ENCODE assay signal across 28 mouse cellular contexts in the genomic region with DNA sequence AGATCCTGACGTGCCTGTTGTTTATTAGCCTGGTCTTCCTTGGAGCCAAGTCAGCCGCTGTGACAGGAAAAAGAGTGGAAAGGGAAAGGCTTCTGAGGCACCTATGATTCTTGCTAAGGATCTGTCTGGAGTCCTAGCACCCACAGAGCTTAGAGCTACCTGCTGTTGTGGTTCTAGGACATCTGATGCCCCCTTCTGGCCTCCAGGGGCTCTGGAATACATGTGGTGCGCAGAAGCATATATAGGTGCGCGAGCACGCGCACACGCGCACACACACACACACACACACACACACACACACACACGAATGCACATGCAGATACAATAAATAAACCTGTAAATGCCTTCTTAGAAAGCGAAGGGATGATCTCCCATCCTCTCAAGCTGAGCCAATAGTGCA. TPM values are rescaled to one million over a fixed set of nuclear protein-coding genes. Genes with fewer than 3 reads are reported as not detected.
A peak's percentile ranks its signal among the peaks of the same experiment; 100 is the strongest.
DNase-seq lines count a peak whose midpoint lies in the region; ATAC-seq and TF ChIP-seq lines count a peak whose summit lies in the region.
"Had no signal": no experiment of that assay in that cellular context is flagged by ENCODE, and none has a peak within 500 bp of the region (broad histone marks: within the 10 kb centered on the region; RNA-seq: fewer than 3 reads in every experiment).

No protein-coding gene starts in this region.

- H3K27ac ChIP-seq in liver, embryonic 14.5 days, result no peak overlapping the region
- no peak overlapping the region for H3K27ac ChIP-seq in forebrain, embryonic 16.5 days (ENCODE audit: low read length)
- H3K27ac ChIP-seq: forebrain, embryonic 13.5 days; hindbrain, embryonic 14.5 days; kidney, embryonic 15.5 days; layer of hippocampus, adult 2 months; liver, embryonic 15.5 days; lung, embryonic 15.5 days; neural tube, embryonic 12.5 days had no signal

- no peaks in the 10 kb centered on the region for H3K27me3 ChIP-seq in liver, embryonic 14.5 days (ENCODE audit: control insufficient read depth, insufficient read depth, low read length)
- no peaks in the 10 kb centered on the region for H3K27me3 ChIP-seq in forebrain, embryonic 16.5 days (replicated peaks; ENCODE audit: control insufficient read depth, insufficient read depth, low read length)
- H3K27me3 ChIP-seq: forebrain, embryonic 13.5 days; kidney, embryonic 15.5 days; liver, embryonic 15.5 days; lung, embryonic 15.5 days; neural tube, embryonic 12.5 days had no signal

- no peaks in the 10 kb centered on the region for H3K4me1 ChIP-seq in liver, embryonic 14.5 days (replicated peaks; ENCODE audit: control insufficient read depth in 2 of 2, insufficient read depth in 2 of 2, low read length in 1 of 2)
- no peaks in the 10 kb centered on the region for H3K4me1 ChIP-seq in forebrain, embryonic 16.5 days (replicated peaks; ENCODE audit: control insufficient read depth, insufficient read depth, low read length)
- H3K4me1 ChIP-seq: forebrain, embryonic 13.5 days; kidney, embryonic 15.5 days; liver, embryonic 15.5 days; lung, embryonic 15.5 days; neural tube, embryonic 12.5 days had no signal

- ATAC-seq in liver, embryonic 14.5 days (ENCODE audit: insufficient read depth), result no peak
- ATAC-seq in forebrain, embryonic 16.5 days, result no peak
- ATAC-seq: forebrain, embryonic 13.5 days; inflammation-experienced regulatory T-cells, adult 6 months had no signal

- H3K9ac ChIP-seq in liver, embryonic 14.5 days (replicated peaks), result no peak overlapping the region
- no peak overlapping the region for H3K9ac ChIP-seq in forebrain, embryonic 16.5 days (replicated peaks; ENCODE audit: low read depth, low read length)
- H3K9ac ChIP-seq: forebrain, embryonic 13.5 days; hindbrain, embryonic 14.5 days; kidney, embryonic 15.5 days; liver, embryonic 15.5 days; lung, embryonic 15.5 days; neural tube, embryonic 12.5 days had no signal

- no peaks in the 10 kb centered on the region for H3K36me3 ChIP-seq in liver, embryonic 14.5 days (replicated peaks; ENCODE audit: control insufficient read depth, insufficient read depth, low read depth)
- no peaks in the 10 kb centered on the region for H3K36me3 ChIP-seq in forebrain, embryonic 16.5 days (ENCODE audit: control insufficient read depth, insufficient read depth)
- H3K36me3 ChIP-seq: kidney, embryonic 15.5 days; liver, embryonic 15.5 days; lung, embryonic 15.5 days; neural tube, embryonic 12.5 days had no signal

- no peaks in the 10 kb centered on the region for H3K9me3 ChIP-seq in liver, embryonic 14.5 days (ENCODE audit: control insufficient read depth, low read length)
- H3K9me3 ChIP-seq in forebrain, embryonic 16.5 days (ENCODE audit: control insufficient read depth, low read length), result no peaks in the 10 kb centered on the region
- H3K9me3 ChIP-seq: forebrain, embryonic 13.5 days; kidney, embryonic 15.5 days; liver, embryonic 15.5 days; lung, embryonic 15.5 days; neural tube, embryonic 12.5 days had no signal

- 82% methylated on average over 11 of the region's 11 CpGs for WGBS in liver, embryonic 14.5 days (ENCODE audit: insufficient replicate concordance)
- WGBS in forebrain, embryonic 16.5 days, result 93% methylated on average over 11 of the region's 11 CpGs

- DNase-seq in liver, embryonic 14.5 days (ENCODE audit: low read depth in 3 of 3, low spot score in 3 of 3), result no peak
- DNase-seq in liver (no peak), R1 (ENCODE audit: low read depth, low spot score) (peak; percentile 44)
- peak; percentile 8 for DNase-seq in CD4-positive helper T cell, adult 2 months (ENCODE audit: low read depth, low spot score)
- DNase-seq in left cerebral cortex, adult 8-10 months (ENCODE audit: low spot score in 2 of 2), result no peak
- no peak for DNase-seq in retina, postnatal 1 day
- DNase-seq: adrenal gland, postnatal 14 days; cerebellum, adult 11 months; cerebellum, adult 9-10 months; cerebellum, postnatal 36 days; gastrocnemius, postnatal 14 days; heart, adult 11 months; heart, postnatal 4 days; kidney, adult 11 months; kidney, postnatal 36 days; left cerebral cortex, postnatal 4 days had no signal

- no peak overlapping the region for H3K4me2 ChIP-seq in liver, embryonic 14.5 days (ENCODE audit: low read depth)
- H3K4me2 ChIP-seq in forebrain, embryonic 16.5 days (ENCODE audit: low read length), result no peak overlapping the region
- H3K4me2 ChIP-seq: forebrain, embryonic 13.5 days; heart, embryonic 11.5 days; hindbrain, embryonic 14.5 days; kidney, embryonic 15.5 days; liver, embryonic 15.5 days; lung, embryonic 15.5 days; midbrain, embryonic 11.5 days; neural tube, embryonic 12.5 days had no signal

- TF ChIP-seq EP300 in liver, embryonic 14.5 days (IDR thresholded peaks at IDR 0.05; ENCODE audit: low read depth), result no peak

- no peak overlapping the region for H3K4me3 ChIP-seq in liver, embryonic 14.5 days (ENCODE audit: insufficient read depth in 1 of 2, low read depth in 2 of 2, low read length in 2 of 2)
- no peak overlapping the region for H3K4me3 ChIP-seq in forebrain, embryonic 16.5 days (replicated peaks; ENCODE audit: low read length)
- H3K4me3 ChIP-seq: forebrain, embryonic 13.5 days; kidney, embryonic 15.5 days; layer of hippocampus, adult 2 months; liver, embryonic 15.5 days; lung, embryonic 15.5 days; myocyte; neural tube, embryonic 12.5 days had no signal

- peak; percentile 30; the same call in 1 of the 2 replicates for TF ChIP-seq CTCF in liver, embryonic 14.5 days (IDR thresholded peaks at IDR 0.05; ENCODE audit: low read depth)

RNA-seq across cellular contexts. Expression of a gene that starts 20.9 kb away (rescaled TPM):
- 4.4 and 7.1 TPM in 2 replicates for polyA plus RNA-seq in liver, embryonic 14.5 days (2012; rRNA removed)
- 4.5 and 4.8 TPM in 2 replicates for polyA plus RNA-seq in liver, embryonic 14.5 days (2014; fragmentation: Nextera tagmentation; extraction: Ambion mirVana)
- 100 to 1,000 TPM; 110 to 121 (median 120) TPM for total RNA-seq in left cerebral cortex, adult 8-10 months (2022)
- polyA plus RNA-seq in forebrain, embryonic 16.5 days (2015; fragmentation: Nextera tagmentation; extraction: Ambion mirVana), result 33.0 and 34.1 TPM in 2 replicates

Comparison
In these comparisons a context has a peak if more than half of its experiments do, and no peak if none do; other contexts are left out.
1. DNase-seq: peak in CD4-positive helper T cell, adult 2 months (single experiment) and R1 (single experiment); none in liver, embryonic 14.5 days (0 of 3), liver (single experiment), left cerebral cortex, adult 8-10 months (0 of 2) and retina, postnatal 1 day (single experiment).